Mouse (Mus musculus) intestine, postnatal 0 days (tissue): ENCODE measurements around the gene Emc10. TPM values are rescaled to one million over a fixed set of nuclear protein-coding genes. Genes with fewer than 3 reads are reported as not detected.

ENCODE experiments used
- ATAC-seq: fragments of 200-750 bp; cut with Nextera tagmentation; 2 replicates; pipeline ENCODE4 v1.8.0; 2017; ENCODE audit warnings: mild to moderate bottlenecking, moderate TSS enrichment, moderate library complexity
- H3K27ac ChIP-seq: fragments of 300-500 bp; sonication (generic); 2 replicates; pipeline ENCODE4 v1.5.1; 2014; ENCODE audit warnings: mild to moderate bottlenecking, low read depth, low read length, moderate library complexity
- H3K27me3 ChIP-seq: fragments of 300-500 bp; sonication (generic); replicated peaks from 2 replicates; pipeline ENCODE4 v1.6.1; 2014; ENCODE audit warnings: low read length, mixed read lengths; ENCODE audit not compliant: control insufficient read depth, insufficient read depth
- H3K36me3 ChIP-seq: fragments of 300-500 bp; sonication (generic); 2 replicates; pipeline ENCODE4 v1.6.1; 2014; ENCODE audit warnings: mild to moderate bottlenecking, moderate library complexity; ENCODE audit not compliant: control insufficient read depth, insufficient read depth
- H3K4me1 ChIP-seq: fragments of 300-500 bp; sonication (generic); replicated peaks from 2 replicates; pipeline ENCODE4 v1.6.1; 2014; ENCODE audit warnings: antibody characterized with exemption, low read length, mixed read lengths; ENCODE audit not compliant: control insufficient read depth, insufficient read depth
- H3K4me2 ChIP-seq: fragments of 300-500 bp; sonication (generic); replicated peaks from 2 replicates; pipeline ENCODE4 v1.6.1; 2014; ENCODE audit warnings: low read depth, mild to moderate bottlenecking, moderate library complexity
- H3K4me3 ChIP-seq: fragments of 300-500 bp; sonication (generic); 2 replicates; pipeline ENCODE4 v1.5.1; 2014; ENCODE audit warnings: low read depth, low read length
- H3K9ac ChIP-seq: fragments of 300-500 bp; sonication (generic); 2 replicates; pipeline ENCODE4 v1.6.1; 2014; ENCODE audit warnings: mild to moderate bottlenecking, low read depth, low read length
- H3K9me3 ChIP-seq: fragments of 300-500 bp; sonication (generic); 2 replicates; pipeline ENCODE4 v1.6.1; 2016; ENCODE audit warnings: mixed run types; ENCODE audit not compliant: control insufficient read depth
- CTCF ChIP-seq: sonication (generic); IDR thresholded peaks from 2 replicates; pipeline ENCODE4 v1.5.1; 2016; ENCODE audit warnings: low read depth, mild to moderate bottlenecking, control low read depth, antibody characterized with exemption, moderate library complexity
- WGBS: fragments of 180-500 bp; shearing (Covaris S2); extraction: QIAGEN DNeasy Blood & Tissue Kit; methylation state at CpG from one replicate; pipeline ENCODE4 v1.1.7; 2014; 5-methylcytosine and 5-hydroxymethylcytosine counted together
- polyA plus RNA-seq: library from polyadenylated mRNA; unstranded; fragments of >200 nt; fragmentation: Nextera tagmentation; extraction: Ambion mirVana; gene quantifications from 2 replicates; pipeline ENCODE4 v1.2.1, GENCODE M21; 2015

Emc10 gene
- polyA plus RNA-seq, 1 experiment from 2014 or later: 74.8 TPM

DNA sequence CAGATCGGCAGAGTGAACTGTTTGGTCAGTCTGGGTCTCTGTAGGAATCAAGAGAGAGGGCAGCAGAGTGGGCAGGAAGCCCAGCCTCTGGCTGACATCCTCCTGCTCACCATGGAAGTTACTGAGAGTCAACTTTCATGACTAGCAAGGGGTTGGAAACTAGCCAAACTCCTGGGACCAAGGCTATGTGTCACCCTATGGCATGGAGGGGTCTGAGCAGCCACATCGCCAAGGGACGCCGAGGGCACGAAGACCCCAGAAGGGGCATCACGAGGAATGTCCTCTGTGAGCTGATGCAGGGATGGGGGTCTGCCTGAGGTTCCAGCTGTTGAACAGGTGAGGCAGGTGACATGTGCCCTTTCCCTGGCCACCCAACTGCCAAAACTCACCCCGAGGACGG lies 7.8 kb downstream of the Emc10 start:
- no peaks in the 10 kb centered on the region for H3K4me1 ChIP-seq
- H3K9ac ChIP-seq: no peak overlapping the region
- H3K4me2 ChIP-seq: no peak overlapping the region
- no peak overlapping the region for H3K4me3 ChIP-seq
- no peaks in the 10 kb centered on the region for H3K9me3 ChIP-seq
- peaks cover 42% of the 10 kb centered on the region for H3K36me3 ChIP-seq
- no peaks in the 10 kb centered on the region for H3K27me3 ChIP-seq
- H3K27ac ChIP-seq: no peak overlapping the region
- no peak for TF ChIP-seq CTCF
- 93% methylated on average over 8 of the region's 8 CpGs for WGBS
- no peak for ATAC-seq

DNA sequence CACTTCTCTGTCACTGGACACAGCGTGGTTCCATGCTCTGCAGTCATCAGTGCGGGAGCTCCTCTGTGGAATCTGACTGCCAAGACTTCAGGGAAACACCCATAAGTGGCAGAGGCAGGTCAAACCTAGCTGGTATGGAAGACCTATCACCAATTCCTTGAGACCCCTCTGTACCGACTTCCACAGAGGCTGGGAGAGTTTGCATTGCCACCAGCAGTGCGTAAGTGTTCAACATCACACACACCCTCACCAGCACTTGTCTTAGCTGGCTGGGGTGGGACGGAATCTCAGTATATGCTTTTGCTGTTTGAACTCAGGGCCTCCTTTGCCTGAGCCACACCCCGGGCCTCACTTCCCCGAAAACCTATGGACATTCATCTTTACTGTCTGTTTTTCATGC lies 8.4 kb downstream of the Emc10 start:
- no peaks in the 10 kb centered on the region for H3K4me1 ChIP-seq
- no peaks in the 10 kb centered on the region for H3K9me3 ChIP-seq
- no peak overlapping the region for H3K27ac ChIP-seq
- H3K9ac ChIP-seq: no peak overlapping the region
- H3K4me3 ChIP-seq: no peak overlapping the region
- H3K36me3 ChIP-seq: peaks cover 42% of the 10 kb centered on the region
- no peak overlapping the region for H3K4me2 ChIP-seq
- ATAC-seq: no peak
- no peak for TF ChIP-seq CTCF
- 85% methylated on average over 7 of the region's 7 CpGs for WGBS
- no peaks in the 10 kb centered on the region for H3K27me3 ChIP-seq

DNA sequence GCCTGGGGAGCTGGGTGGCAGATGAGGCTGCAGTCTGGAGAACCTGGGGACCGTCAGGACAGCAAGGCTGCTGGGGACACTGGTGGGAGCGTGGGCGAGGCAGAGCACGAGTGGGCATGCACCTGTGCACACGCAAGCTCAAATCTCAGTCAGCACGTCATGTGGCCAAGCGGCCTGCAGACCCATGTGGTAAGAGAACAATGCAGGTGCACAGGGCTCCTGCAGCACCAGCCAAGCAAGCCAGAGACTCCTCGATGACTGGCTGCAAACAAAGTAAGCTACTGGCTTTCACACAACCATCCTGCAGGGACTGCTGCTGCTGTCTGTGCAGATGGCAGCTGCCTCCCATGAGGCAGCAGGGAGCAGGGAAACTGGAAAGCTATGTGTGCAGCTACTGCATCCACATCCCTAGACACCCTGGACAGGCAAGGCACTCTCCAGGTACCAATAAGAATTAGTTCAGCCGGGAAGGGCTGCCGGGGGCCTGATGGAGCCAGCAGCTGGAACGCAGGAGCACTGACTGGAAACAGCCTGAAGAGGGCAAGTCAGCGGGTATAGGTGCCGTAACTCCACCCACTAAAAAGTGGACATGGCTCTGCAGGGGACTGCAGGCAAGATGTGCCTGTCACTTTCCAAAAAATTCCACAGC lies 9.3 kb downstream of the Emc10 start:
- H3K27ac ChIP-seq: no peak overlapping the region
- TF ChIP-seq CTCF: no peak
- WGBS: 72% methylated on average over 13 of the region's 13 CpGs

DNA sequence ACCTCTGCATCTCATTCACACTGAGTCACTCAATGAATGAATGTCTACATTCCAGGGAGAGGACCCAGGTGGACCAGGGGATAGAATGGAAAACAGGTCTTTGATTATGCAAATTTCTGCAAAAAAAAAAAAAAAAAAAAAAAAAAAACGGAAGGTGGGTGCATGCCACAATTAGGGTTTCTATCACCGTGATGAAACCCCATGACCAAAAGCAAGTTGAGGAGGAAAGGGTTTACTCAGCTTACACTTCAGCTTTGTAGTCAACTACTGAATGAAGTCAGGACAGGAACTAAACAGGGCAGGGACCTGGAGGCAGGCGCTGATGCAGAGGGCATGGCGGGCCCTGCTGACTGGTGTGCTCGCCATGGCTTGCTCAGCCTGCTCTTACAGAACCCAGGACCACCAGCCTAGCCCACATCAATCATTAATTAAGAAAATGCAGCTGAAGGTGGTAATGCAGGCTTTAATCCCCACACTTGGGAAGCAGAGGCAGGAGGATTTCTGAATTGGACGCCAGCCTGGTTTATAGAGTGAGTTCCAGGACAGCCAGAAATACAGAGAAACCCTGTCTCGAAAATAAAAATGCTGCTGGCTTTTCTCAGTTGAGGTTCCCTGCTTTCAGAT lies 10.6 kb downstream of the Emc10 start:
- ATAC-seq: no peak
- WGBS: 72% methylated on average over 7 of the region's 7 CpGs
- Histone ChIP-seq H3K4me3 (no peak overlapping the region), H3K27ac (no peak overlapping the region), H3K4me2 (no peak overlapping the region), H3K9me3 (no peaks in the 10 kb centered on the region), H3K4me1 (no peaks in the 10 kb centered on the region), H3K36me3 (peaks cover 21% of the 10 kb centered on the region; the same call in 1 of the 2 replicates), H3K27me3 (0 out of 2 replicates have a peak, but pooled peaks cover 5% of the 10 kb centered on the region), H3K9ac (no peak overlapping the region)
- no peak for TF ChIP-seq CTCF

More for the DNA sequence above, 9.3 kb downstream of the Emc10 start:
- Histone ChIP-seq H3K4me2 (no peak overlapping the region), H3K36me3 (peaks cover 34% of the 10 kb centered on the region), H3K9me3 (no peaks in the 10 kb centered on the region), H3K27me3 (0 out of 2 replicates have a peak, but pooled peaks cover 5% of the 10 kb centered on the region), H3K9ac (no peak overlapping the region), H3K4me3 (no peak overlapping the region), H3K4me1 (no peaks in the 10 kb centered on the region)
- no peak for ATAC-seq

DNA sequence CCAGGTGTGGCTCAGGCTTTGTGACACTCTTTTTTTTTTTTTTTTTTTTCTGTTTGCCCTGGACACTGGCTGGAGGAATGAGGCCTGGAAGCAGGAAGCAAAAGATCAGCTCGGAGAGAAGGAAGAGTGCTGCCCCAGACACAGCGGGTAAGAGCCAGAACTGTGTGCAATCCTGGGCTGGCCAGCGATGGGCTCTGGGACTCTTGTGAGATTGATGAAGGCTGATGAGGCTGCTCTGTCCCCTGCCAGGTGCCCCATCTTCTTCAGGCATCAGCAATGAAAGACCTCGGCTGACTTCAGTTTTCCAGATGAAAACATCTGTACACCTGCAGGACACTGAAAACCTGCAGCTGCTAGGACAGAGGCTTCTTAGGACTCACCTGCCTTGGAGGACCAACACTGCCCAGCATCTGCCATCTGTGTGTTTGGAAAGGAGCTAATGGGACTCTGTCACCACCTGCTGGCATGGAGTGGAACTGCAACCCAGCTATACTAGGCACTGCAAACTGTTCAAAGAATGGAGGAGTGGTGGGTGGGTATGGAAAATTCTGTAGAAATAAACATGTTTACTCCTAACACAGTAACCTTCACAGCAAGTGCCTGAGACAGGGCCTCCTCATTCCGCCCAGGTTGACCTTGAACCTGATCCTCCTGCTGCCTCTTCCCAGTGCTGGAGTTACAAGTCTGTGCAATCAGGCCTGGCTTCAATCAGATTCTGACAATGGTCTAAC lies 11.3 kb downstream of the Emc10 start:
- Histone ChIP-seq H3K27me3 (0 out of 2 replicates have a peak, but pooled peaks cover 5% of the 10 kb centered on the region), H3K4me2 (no peak overlapping the region), H3K4me1 (no peaks in the 10 kb centered on the region), H3K36me3 (peaks cover 14% of the 10 kb centered on the region; the same call in 1 of the 2 replicates), H3K27ac (no peak overlapping the region), H3K4me3 (no peak overlapping the region), H3K9ac (no peak overlapping the region), H3K9me3 (no peaks in the 10 kb centered on the region)
- 31% methylated on average over 5 of the region's 5 CpGs for WGBS
- TF ChIP-seq CTCF: peak; percentile 98
- peak; percentile 53; the same call in 1 of the 2 replicates for ATAC-seq

DNA sequence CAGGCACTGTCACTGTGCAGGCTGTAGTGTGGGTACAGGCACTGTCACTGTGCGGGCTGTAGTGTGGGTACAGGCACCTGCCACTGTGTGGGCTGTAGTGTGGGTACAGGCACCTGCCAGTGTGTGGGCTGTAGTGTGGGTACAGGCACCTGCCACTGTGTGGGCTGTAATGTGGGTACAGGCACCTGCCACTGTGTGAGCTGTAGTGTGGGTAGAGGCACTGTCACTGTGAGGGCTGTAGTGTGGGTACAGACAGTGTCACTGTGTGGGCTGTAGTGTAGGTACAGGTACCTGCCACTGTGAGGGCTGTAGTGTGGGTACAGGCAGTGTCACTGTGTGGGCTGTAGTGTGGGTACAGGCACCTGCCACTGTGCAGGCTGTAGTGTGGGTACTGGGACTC lies 12.2 kb downstream of the Emc10 start:
- no peak for TF ChIP-seq CTCF
- Histone ChIP-seq H3K4me3 (no peak overlapping the region), H3K4me1 (no peaks in the 10 kb centered on the region), H3K9ac (no peak overlapping the region), H3K27ac (no peak overlapping the region), H3K36me3 (peaks cover 7% of the 10 kb centered on the region; the same call in 1 of the 2 replicates), H3K27me3 (0 out of 2 replicates have a peak, but pooled peaks cover 5% of the 10 kb centered on the region), H3K9me3 (no peaks in the 10 kb centered on the region), H3K4me2 (no peak overlapping the region)
- no peak for ATAC-seq
- 93% methylated on average over 1 of the region's 1 CpGs for WGBS
